Mouse (Mus musculus): ENCODE data around the gene Fgf2.

The Fgf2 gene

GRCm38 (mm10) chr3:37354737-37355136 is 6.6 kb downstream of the Fgf2 start:
- DNase-seq (ENCODE audit: low read depth): no peak

- DNase-seq (ENCODE audit: low read depth): no peak
Observed at GRCm38 (mm10) chr3:37360729-37361128, 12.6 kb downstream of the Fgf2 start.

DNA sequence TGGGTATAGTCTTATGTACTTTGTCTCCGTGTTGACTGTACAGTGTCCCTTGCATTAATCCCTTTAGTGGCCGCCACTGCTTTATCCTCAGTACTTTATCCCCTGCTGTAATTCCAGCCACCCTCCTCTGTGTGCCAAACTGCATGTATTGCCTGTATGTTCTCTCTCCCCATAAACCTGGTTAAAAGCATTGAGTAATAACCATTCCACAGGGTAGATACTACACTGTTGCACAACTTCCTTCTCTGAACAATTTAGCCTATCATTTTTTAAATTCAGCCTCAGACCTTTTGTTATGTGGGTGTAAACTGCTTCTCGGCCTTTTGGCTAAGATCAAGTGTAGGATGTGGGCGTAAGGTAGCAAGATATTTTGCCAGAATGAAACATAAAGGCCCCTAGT is 17.0 kb downstream of the Fgf2 start:
- DNase-seq (ENCODE audit: low read depth): no peak

GRCm38 (mm10) chr3:37365976-37366375 is 17.8 kb downstream of the Fgf2 start:
- no peak for DNase-seq (ENCODE audit: low read depth)

GRCm38 (mm10) chr3:37366381-37367053 is 18.4 kb downstream of the Fgf2 start:
- DNase-seq (ENCODE audit: low read depth): no peak

- no peak for DNase-seq (ENCODE audit: low read depth)
Observed at GRCm38 (mm10) chr3:37370407-37370806, 22.3 kb downstream of the Fgf2 start.

DNA sequence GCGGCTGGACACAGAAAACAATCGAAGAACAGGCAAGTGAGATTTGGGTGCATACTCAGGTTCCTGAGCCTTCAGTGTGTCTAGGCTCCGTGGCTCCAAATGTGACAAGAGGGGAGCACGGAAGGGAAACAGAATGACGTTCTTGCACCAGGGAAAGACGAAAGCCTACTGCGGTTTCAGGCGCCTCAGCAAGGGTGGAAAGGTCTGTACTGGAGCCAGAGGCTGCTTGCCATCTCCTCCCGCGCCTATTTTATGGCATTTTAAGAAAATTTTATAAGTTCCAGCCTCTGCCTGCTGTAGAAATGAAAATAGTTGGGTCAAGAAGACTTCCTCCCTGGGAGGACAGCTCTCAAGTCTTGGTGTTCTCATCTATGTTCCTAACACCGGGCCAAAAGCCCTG is 25.6 kb downstream of the Fgf2 start:
- DNase-seq (ENCODE audit: low read depth): no peak

DNA sequence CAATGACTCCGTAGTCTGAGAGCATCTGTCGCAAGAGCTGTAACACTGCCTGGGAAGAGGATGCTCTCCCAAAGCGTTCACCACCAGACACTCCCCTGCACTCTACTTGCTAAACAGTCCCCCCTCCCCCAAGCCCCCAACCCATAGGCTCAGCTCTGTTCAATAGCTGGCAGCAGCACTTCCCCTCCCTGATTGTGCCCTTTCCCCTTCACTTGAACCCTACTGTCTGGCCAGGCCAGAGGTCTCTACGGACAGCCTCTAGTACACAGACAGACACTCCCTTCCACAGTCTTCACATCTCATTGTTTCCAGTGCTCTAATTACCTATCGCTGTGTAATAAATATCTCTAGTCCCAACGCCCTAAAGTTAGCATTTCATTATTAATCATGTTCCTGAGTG is 29.8 kb downstream of the Fgf2 start:
- DNase-seq (ENCODE audit: low read depth): no peak

DNA sequence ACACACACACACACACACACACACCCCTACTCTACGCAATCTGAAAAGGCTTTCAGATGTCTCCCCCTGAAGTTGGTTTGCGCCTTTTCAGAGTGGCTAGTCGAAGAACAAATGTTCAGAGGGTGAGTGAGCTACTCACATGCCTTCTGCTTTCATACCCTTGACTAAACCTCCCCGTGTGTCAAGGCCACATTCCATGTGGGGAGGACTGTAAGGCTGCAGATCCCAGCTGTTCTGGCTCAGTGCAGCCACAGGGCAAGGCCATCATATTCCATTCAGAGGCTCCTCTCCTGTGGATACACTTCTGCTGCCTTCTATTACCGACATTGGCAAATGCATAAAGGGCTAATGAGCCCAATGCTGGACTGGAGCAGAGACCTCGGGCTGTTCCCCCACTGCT is 30.3 kb downstream of the Fgf2 start:
- no peak for DNase-seq (ENCODE audit: low read depth)

DNA sequence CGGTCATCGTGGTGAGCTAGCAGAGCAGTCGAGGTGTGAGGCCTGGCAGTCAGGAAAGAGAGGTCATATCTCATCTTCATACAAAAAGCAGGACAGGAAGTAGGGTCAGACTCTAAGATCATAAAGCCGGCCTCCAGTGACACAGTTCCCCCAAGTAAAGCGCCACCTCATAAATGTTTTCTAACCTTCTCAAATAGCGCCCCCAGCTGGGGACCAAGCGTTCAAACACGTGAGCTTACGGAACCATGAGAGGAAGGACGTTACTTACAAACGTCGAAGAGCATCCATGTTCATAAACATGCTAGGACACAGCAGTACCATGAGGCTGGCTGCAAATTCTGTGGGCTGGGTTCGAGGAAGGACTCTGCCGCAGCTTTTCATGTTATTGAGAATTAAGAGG is 31.1 kb downstream of the Fgf2 start:
- no peak for DNase-seq (ENCODE audit: low read depth)

- DNase-seq (ENCODE audit: low read depth): no peak
Observed at GRCm38 (mm10) chr3:37379930-37380881, 32.1 kb downstream of the Fgf2 start.

DNA sequence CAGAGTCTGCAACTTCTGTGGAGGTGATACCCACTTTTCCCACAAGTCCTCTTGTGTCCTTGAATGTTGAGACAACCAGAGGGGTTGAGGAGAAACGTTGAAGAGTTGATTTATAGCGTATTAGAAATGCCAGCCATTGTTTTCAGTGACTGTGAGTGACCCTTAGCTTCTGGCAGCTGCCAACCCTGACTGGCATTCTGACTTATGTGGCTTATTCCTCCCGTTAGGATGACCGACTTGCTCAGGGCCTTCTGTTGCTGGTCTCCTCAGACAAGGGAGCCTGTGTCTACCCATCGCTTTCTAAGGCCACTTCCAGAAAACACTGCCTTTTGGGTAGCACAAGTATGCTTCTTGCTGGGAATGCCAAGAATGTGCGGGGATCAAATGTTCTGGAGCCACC is 33.3 kb downstream of the Fgf2 start:
- DNase-seq (ENCODE audit: low read depth): no peak

DNA sequence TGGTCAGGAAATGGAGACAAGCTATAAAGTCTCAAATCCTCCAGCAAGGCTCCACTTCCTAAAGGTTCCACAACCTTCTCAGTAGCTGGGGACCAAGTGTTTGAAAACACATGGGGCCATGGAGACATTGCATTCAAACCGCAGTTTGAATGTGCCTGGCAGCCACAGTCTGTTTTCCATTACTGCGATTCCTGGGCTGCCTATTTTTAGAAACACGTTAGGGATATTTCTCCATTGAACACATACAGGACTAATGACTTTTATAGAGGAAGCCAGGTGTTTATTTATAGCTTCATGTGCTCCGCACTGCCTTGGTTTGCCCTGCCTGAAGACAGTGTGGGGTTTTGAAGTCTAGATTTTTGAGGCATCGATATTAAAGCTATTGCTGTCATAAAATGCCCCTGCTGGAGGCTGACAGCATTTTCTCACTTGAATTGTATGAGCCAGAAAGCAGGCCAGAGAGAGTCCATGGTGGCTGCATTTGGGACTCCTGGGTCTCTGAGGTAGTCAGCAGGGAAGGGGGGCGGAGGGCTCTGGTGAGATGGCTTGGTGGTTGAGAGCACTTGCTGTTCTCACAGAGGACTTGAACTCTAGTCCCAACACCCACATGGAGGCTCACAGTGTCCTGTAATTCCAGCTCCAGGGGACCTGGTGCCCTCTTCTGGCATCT is 35.1 kb downstream of the Fgf2 start:
- no peak for DNase-seq (ENCODE audit: low read depth)

DNA sequence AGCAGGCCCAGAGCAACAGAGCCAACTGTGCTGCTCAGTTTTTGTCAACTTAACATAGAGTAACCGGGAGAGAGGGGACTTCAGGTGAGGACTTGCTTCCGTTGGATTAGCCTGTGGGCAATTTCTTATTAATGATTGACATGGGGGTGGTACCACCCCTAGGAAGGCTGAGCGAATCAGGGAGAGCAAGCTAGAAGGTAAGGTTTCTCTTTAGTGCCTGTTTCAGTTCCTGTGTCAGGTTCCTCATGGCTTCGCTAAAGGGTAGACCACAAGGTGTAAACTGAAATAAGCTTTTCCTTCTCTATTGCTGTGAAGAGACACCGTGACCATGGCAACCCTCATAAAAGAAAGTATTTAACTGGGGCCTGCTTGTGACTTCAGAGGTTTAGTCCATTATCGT is 39.2 kb downstream of the Fgf2 start:
- DNase-seq (ENCODE audit: low read depth): no peak

DNA sequence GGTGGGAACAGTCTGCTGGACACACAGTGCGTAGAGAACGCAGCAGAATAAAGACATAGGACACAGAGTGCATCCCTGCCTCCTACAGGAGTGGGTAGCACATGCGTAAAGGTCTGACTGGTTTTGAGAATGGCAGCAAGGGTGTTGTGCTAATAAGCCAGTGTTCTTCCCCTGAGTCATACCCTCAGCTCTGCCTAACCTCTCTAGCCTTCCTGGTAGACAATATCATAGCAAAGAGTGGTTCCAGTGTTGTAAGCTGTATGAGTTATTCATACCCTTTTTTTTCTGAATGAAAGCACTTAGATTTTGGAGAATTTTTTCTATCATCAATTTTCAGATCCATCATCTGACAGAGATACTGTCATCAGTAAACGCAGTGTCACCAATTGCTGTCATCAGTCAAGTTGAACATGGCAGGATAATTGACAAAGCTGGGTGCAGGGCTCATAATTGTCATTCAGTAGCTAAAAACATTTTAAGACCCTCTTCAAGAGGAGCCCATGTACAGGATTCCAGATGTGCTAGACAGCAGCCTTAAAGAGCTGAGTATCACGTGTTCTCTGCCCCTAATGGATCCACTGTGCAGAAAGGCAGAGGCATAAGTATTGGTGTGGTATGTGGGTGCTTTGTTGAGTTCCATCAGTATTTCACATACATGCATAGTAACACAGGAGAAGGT is 48.9 kb downstream of the Fgf2 start:
- no peak for DNase-seq (ENCODE audit: low read depth)

- DNase-seq (ENCODE audit: low read depth): no peak
Observed at GRCm38 (mm10) chr3:37397646-37398045, 49.5 kb downstream of the Fgf2 start.

DNA sequence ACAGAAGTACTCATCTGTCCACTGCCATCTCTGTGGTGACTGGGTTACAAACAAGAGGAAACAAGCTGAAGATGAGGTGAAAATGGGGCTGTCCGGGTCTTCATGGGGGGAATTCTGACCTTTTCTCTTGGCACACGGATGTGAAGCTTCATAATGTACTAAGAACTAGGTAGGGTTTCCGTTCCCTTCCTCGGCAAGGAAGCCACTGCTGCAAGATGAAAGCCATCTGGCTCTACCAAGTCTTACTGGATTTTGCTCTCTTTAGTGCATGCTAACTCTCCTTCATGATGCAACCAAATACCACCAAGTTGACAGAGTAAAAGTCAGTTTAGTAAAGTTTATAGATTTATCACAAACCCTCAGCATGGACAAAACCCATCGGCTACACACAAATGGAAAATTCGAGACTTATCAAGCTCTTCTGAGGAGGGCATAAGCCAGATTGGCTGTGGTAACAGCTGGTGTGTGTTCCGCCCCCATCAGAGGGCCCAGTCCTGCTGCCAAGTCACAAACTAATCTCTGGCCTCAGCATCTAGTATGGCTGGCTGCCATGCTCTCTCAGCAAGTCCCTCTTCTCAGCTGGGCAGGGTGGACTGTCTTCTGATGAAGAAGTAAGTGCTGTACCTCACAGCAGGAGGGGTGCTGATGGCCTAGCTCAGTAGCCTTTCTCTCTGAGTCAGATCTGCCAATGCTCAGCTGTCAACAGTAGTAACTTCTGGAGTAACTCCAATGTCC is 50.7 kb downstream of the Fgf2 start:
- no peak for DNase-seq (ENCODE audit: low read depth)

DNA sequence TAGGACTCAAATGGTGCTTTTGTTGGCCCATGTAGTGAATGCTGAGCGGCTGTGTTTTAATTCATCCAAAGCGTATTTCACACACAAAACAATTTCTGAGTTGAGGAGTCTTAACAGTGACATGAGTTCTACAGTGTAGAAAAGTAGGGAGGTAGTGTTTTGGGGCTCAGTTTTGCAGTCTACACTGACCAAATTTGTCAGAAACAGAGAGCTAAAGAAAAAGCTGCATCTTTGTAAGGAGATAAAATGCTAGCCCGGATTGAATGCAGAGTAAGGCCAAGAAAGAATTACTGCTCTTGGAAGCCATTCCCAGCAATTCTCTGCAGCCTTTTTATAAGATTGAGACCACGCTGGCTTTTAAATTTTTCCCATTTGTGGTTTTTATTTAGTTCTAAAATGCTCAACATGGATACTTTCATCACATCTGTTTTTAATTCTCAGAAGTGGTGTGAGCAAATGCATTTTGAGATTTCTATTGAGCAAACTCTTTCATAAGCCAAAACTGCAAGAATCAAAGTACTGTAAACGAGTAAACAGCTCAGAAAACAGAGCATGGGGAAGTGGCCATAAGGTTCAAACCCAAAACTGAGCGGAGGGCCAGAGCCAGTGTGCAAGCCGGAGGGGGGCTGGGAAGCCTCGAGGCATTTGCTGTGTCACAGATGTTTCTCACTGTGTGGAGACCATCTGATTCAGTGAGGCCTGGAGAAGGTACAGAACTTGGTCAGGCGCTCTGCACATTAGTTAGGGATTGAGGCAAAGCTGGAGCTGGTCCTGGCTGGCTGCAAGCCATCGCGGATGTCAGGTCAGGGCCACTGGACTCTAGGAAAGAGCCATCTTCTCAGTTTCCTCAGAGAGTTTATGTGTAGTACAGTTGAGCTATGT is 53.8 kb downstream of the Fgf2 start:
- no peak for DNase-seq (ENCODE audit: low read depth)

DNA sequence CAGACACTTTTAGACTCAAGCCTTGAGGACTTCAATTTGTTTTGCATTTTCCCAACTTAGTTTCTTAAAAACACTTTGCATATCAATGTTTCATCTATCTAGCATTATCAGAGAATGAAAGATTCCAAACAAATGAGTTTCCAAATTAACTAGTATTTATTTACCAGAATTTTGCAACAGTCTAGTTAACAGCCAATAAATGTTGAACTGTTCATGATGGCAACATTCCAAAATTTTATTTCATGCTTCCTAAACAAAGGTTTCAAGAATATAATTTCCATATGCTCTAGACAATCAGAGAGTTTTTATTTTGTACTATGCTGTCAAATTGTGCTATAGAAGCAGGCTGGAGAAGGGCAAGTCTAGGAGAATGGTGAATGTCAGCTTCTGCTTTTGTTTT is 59.5 kb downstream of the Fgf2 start:
- no peak for DNase-seq (ENCODE audit: low read depth)

DNA sequence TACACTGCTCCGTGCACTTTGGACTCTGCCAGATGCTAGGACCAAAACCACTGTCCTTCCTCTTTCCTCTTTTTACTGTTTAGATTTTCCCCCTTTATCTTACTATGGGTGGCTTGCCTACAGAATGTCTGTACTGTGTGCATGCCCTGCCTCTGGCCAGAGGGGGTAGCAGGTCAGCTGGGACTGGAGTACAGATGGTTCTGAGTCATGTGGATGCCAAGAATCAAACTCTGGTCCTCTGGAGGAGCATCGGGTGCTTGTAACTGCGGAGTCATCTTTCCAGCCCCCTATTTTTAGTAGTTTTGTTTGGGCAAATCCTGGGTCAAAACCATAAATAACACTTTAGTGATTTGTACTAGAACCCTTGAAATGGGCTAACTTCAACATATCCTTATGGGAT is 65.3 kb downstream of the Fgf2 start:
- DNase-seq (ENCODE audit: low read depth): no peak

All from c-Kit-positive CD71-negative TER-119-negative erythroid progenitor cells, embryonic 14.5 days (primary cell).